Mouse (Mus musculus) embryonic fibroblast, embryonic 13.5 days (primary cell): ENCODE data around the gene Oasl2.

ENCODE experiments used
- CTCF ChIP-seq: IDR thresholded peaks from 2 replicates; pipeline ENCODE4 v1.5.1; 2011; ENCODE audit warnings: mild to moderate bottlenecking, control low read depth, low read length, moderate library complexity, borderline replicate concordance; ENCODE audit not compliant: insufficient read depth
- POLR2A ChIP-seq: IDR thresholded peaks from 2 replicates; pipeline ENCODE4 v1.6.1; 2011; ENCODE audit warnings: low read depth, mild to moderate bottlenecking, control low read depth, low read length, moderate library complexity

- TF ChIP-seq CTCF (no peak), POLR2A (no peak)
Observed at GRCm38 (mm10) chr5:114864813-114865212, 31.9 kb upstream of the Oasl2 start.
